Comparison of ENCODE assay signal across 8 mouse cellular contexts in the genomic region with DNA sequence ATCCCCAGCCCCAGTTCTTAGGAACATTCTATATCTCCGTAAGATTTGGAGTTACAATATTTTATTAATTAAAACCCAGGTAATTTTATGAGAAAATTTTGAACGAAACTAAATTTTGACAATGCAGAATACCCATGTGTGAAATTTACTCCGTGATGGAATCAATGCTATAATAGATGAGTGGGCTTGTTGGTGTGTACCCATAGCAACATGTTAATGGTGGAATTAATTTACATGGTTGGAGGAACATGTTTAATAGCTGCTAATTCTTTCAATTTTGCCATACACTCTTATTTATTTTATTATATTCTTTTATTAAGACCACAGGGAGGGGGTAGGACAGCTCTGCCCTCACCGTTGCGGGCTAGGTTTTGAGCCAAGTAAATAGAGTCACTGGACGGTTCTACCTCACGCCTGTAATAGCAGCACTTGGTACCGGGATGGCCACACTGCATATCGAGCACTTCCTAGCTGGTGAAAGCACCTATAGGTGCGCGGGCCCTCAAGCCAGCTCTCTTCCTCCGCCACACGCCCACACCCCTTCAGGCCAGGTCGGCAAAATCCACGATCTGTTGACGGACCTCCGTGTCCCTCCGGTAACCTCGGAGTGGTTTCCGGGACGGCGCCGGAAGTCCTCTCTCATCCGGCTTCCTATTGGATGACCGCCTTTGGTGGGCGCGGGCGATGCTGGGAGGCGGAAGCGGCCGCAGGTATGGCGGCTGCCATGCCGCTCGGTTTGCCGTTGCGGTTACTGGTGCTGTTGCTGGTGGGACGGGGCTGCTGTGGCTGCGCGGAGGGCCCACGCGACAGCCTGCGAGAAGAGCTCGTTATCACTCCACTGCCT. TPM values are rescaled to one million over a fixed set of nuclear protein-coding genes. Genes with fewer than 3 reads are reported as not detected.
DNase-seq lines count a peak whose midpoint lies in the region; ATAC-seq and TF ChIP-seq lines count a peak whose summit lies in the region.

A gene (plus strand): TSS at position 674 of the 844 bp plus-strand sequence.

- DNase-seq in brain, adult 2 months (ENCODE audit: low read depth, low spot score): peak; percentile 95
- peak; percentile 95 for DNase-seq in heart, embryonic 10.5 days (ENCODE audit: low spot score)
- peak; percentile 88 for DNase-seq in liver
- peak; percentile 49 to 62 for DNase-seq in monocyte, adult 2 months (ENCODE audit: low read depth in 1 of 2, low spot score in 2 of 2)
- DNase-seq in spleen, postnatal 14 days (ENCODE audit: low spot score in 2 of 2): peak; percentile 66 to 82

- WGBS in heart, embryonic 10.5 days: 4% methylated on average over 43 of the region's 43 CpGs
- 4% methylated on average over 43 of the region's 43 CpGs for WGBS in kidney, embryonic 15.5 days

- peaks cover 8% of the 10 kb centered on the region for H3K79me3 ChIP-seq in C2C12 (ENCODE audit: low read depth)

- H3K36me3 ChIP-seq in C2C12 (ENCODE audit: control insufficient read depth, insufficient read depth): peaks cover 15% of the 10 kb centered on the region
- H3K36me3 ChIP-seq in heart, embryonic 10.5 days: peaks cover 27% of the 10 kb centered on the region
- peaks cover 31% of the 10 kb centered on the region for H3K36me3 ChIP-seq in kidney, embryonic 15.5 days

- H3K4me1 ChIP-seq in embryonic fibroblast, embryonic 13.5 days (ENCODE audit: control insufficient read depth, insufficient read depth, low read length): no peaks in the 10 kb centered on the region
- H3K4me1 ChIP-seq in heart, embryonic 10.5 days: peaks cover 27% of the 10 kb centered on the region
- peaks cover 20% of the 10 kb centered on the region for H3K4me1 ChIP-seq in kidney, embryonic 15.5 days

- no peak for TF ChIP-seq CTCF in C2C12 (IDR thresholded peaks at IDR 0.05; ENCODE audit: control insufficient read depth, insufficient read depth, insufficient read length)
- no peak for TF ChIP-seq CTCF in embryonic fibroblast, embryonic 13.5 days (IDR thresholded peaks at IDR 0.05; ENCODE audit: borderline replicate concordance, insufficient read depth, low read length)

- H3K4me3 ChIP-seq in C2C12 (ENCODE audit: insufficient read depth, poor library complexity, severe bottlenecking): peak within 1 kb of the TSS; percentile 96
- H3K4me3 ChIP-seq in embryonic fibroblast, embryonic 13.5 days (ENCODE audit: insufficient read depth, low read length): peak within 1 kb of the TSS; percentile 82
- H3K4me3 ChIP-seq in heart, embryonic 10.5 days: peak within 1 kb of the TSS; percentile 95
- H3K4me3 ChIP-seq in kidney, embryonic 15.5 days (replicated peaks): peak within 1 kb of the TSS; percentile 94

- peak within 1 kb of the TSS; percentile 95 for H3K4me2 ChIP-seq in kidney, embryonic 15.5 days

- H3K27me3 ChIP-seq in C2C12 (ENCODE audit: control insufficient read depth, insufficient read depth, insufficient read length): no peaks in the 10 kb centered on the region
- no peaks in the 10 kb centered on the region for H3K27me3 ChIP-seq in heart, embryonic 10.5 days (ENCODE audit: insufficient read depth, poor library complexity, severe bottlenecking)
- no peaks in the 10 kb centered on the region for H3K27me3 ChIP-seq in kidney, embryonic 15.5 days

- no peaks in the 10 kb centered on the region for H3K9me3 ChIP-seq in heart, embryonic 10.5 days
- H3K9me3 ChIP-seq in kidney, embryonic 15.5 days (replicated peaks): no peaks in the 10 kb centered on the region

- H3K27ac ChIP-seq in embryonic fibroblast, embryonic 13.5 days (ENCODE audit: insufficient read depth, low read length): no peak within 1 kb of the TSS
- H3K27ac ChIP-seq in heart, embryonic 10.5 days: peak within 1 kb of the TSS; percentile 85
- peak within 1 kb of the TSS; percentile 59 for H3K27ac ChIP-seq in kidney, embryonic 15.5 days

- H3ac ChIP-seq in C2C12 (ENCODE audit: control insufficient read depth, insufficient read length, low read depth): peak within 1 kb of the TSS; percentile 87

- peak within 1 kb of the TSS; percentile 66 for H3K9ac ChIP-seq in kidney, embryonic 15.5 days

- peaks cover 22% of the 10 kb centered on the region for H3K79me2 ChIP-seq in C2C12 (ENCODE audit: control insufficient read depth, insufficient read depth)

- peak; percentile 88 for TF ChIP-seq POLR2A in embryonic fibroblast, embryonic 13.5 days (IDR thresholded peaks at IDR 0.05; ENCODE audit: low read depth, low read length)

- peak; percentile 94 for ATAC-seq in kidney, embryonic 15.5 days (replicated peaks; ENCODE audit: low FRiP score)

TF ChIP-seq in C2C12, 6 proteins besides CTCF, POLR2A, EP300 and RAD21:
- TF ChIP-seq MYOD1 (IDR thresholded peaks at IDR 0.05; ENCODE audit: control insufficient read depth, insufficient read length, low read depth) (no peak), FOSL1 (IDR thresholded peaks at IDR 0.05; ENCODE audit: insufficient read depth, low read length, poor library complexity, severe bottlenecking) (no peak), USF1 (IDR thresholded peaks at IDR 0.05; ENCODE audit: low read depth) (no peak), MAX (IDR thresholded peaks at IDR 0.05) (peak; percentile 58), CEBPB (IDR thresholded peaks at IDR 0.05; ENCODE audit: low read depth) (no peak)

RNA-seq across cellular contexts. Expression of the gene that starts here (rescaled TPM):
- polyA plus RNA-seq in C2C12 (2012; fragmentation: generic; extraction: Trizol): 74.3 TPM
- polyA plus RNA-seq in embryonic fibroblast, embryonic 13.5 days (2011; ENCODE audit: insufficient read length, low read depth, missing spikeins): 59.6 and 66.3 TPM in 2 replicates
- 51.0 and 59.1 TPM in 2 replicates for polyA plus RNA-seq in heart, embryonic 10.5 days (2016; fragmentation: Nextera tagmentation; extraction: Ambion mirVana)
- 65.1 and 69.6 TPM in 2 replicates for polyA plus RNA-seq in kidney, embryonic 15.5 days (2015; fragmentation: Nextera tagmentation; extraction: Ambion mirVana)
